Mouse (Mus musculus) neural tube, embryonic 14.5 days (tissue): ENCODE results near the gene Grid2. TPM values are rescaled to one million over a fixed set of nuclear protein-coding genes. Genes with fewer than 3 reads are reported as not detected.

Experiments used
- ATAC-seq: fragments of 200-750 bp; cut with Nextera tagmentation; 2 replicates; pipeline ENCODE4 v1.8.0; 2017; ENCODE audit warnings: low read depth, mild to moderate bottlenecking, moderate TSS enrichment, moderate library complexity
- H3K27ac ChIP-seq: fragments of 300-500 bp; sonication (generic); 2 replicates; pipeline ENCODE4 v1.5.1; 2014; ENCODE audit warnings: low read depth, mild to moderate bottlenecking, control low read depth, low read length, moderate library complexity, mixed read lengths
- H3K27me3 ChIP-seq: fragments of 300-500 bp; sonication (generic); 2 replicates; pipeline ENCODE4 v1.6.1; 2014; ENCODE audit warnings: low read length; ENCODE audit not compliant: control insufficient read depth, insufficient read depth
- H3K36me3 ChIP-seq: fragments of 300-500 bp; sonication (generic); 2 replicates; pipeline ENCODE4 v1.6.1; 2014; ENCODE audit warnings: low read length, mixed read lengths; ENCODE audit not compliant: control insufficient read depth, insufficient read depth
- H3K4me1 ChIP-seq: fragments of 300-500 bp; sonication (generic); 2 replicates; pipeline ENCODE4 v1.6.1; 2014; ENCODE audit warnings: low read length; ENCODE audit not compliant: control insufficient read depth, insufficient read depth
- H3K4me2 ChIP-seq: fragments of 300-500 bp; sonication (generic); 2 replicates; pipeline ENCODE4 v1.6.1; 2014; ENCODE audit warnings: mild to moderate bottlenecking, low read depth, low read length, control low read depth
- H3K4me3 ChIP-seq: fragments of 300-500 bp; sonication (generic); 2 replicates; pipeline ENCODE4 v1.5.1; 2014; ENCODE audit warnings: low read depth, low read length, control low read depth, mixed read lengths
- H3K9ac ChIP-seq: fragments of 300-500 bp; sonication (generic); replicated peaks from 2 replicates; pipeline ENCODE4 v1.6.1; 2014; ENCODE audit warnings: low read depth, mild to moderate bottlenecking, control low read depth, low read length, mixed read lengths
- H3K9me3 ChIP-seq: fragments of 300-500 bp; sonication (generic); 2 replicates; pipeline ENCODE4 v1.6.1; 2016; ENCODE audit warnings: low read length; ENCODE audit not compliant: control insufficient read depth
- WGBS: fragments of 180-500 bp; shearing (Covaris S2); extraction: QIAGEN DNeasy Blood & Tissue Kit; methylation state at CpG from one replicate; pipeline ENCODE4 v1.1.7; 2014; 5-methylcytosine and 5-hydroxymethylcytosine counted together
- polyA plus RNA-seq: library from polyadenylated mRNA; unstranded; fragments of >200 nt; fragmentation: Nextera tagmentation; extraction: Ambion mirVana; gene quantifications from 2 replicates; pipeline ENCODE4 v1.2.1, GENCODE M21; 2014

The Grid2 gene
- polyA plus RNA-seq = 18.2 and 25.1 TPM in 2 replicates

GRCm38 (mm10) chr6:63255826-63256555 lies at the start of gene Grid2:
Grid2 (plus strand) TSS chr6:63255876.
- H3K4me2 ChIP-seq = peak within 1 kb of the TSS; percentile 67
- H3K36me3 ChIP-seq = no peaks in the 10 kb centered on the region
- WGBS = under 1% methylated on average over 71 of the region's 71 CpGs
- H3K9ac ChIP-seq = peak within 1 kb of the TSS; percentile 78
- H3K4me3 ChIP-seq = peak within 1 kb of the TSS; percentile 84
- no peaks in the 10 kb centered on the region for H3K9me3 ChIP-seq
- peaks cover 16% of the 10 kb centered on the region; the same call in 1 of the 2 replicates for H3K4me1 ChIP-seq
- ATAC-seq = peak; percentile 76
- H3K27me3 ChIP-seq = no peaks in the 10 kb centered on the region
- peak within 1 kb of the TSS; percentile 78 for H3K27ac ChIP-seq

- Histone ChIP-seq H3K36me3 (no peaks in the 10 kb centered on the region), H3K4me2 (no peak overlapping the region), H3K27ac (no peak overlapping the region), H3K27me3 (no peaks in the 10 kb centered on the region), H3K9ac (no peak overlapping the region), H3K9me3 (no peaks in the 10 kb centered on the region), H3K4me1 (peaks cover 5% of the 10 kb centered on the region; the same call in 1 of the 2 replicates), H3K4me3 (no peak overlapping the region)
- no peak for ATAC-seq
Observed at GRCm38 (mm10) chr6:63250738-63251137, 4.9 kb upstream of the Grid2 start.

DNA sequence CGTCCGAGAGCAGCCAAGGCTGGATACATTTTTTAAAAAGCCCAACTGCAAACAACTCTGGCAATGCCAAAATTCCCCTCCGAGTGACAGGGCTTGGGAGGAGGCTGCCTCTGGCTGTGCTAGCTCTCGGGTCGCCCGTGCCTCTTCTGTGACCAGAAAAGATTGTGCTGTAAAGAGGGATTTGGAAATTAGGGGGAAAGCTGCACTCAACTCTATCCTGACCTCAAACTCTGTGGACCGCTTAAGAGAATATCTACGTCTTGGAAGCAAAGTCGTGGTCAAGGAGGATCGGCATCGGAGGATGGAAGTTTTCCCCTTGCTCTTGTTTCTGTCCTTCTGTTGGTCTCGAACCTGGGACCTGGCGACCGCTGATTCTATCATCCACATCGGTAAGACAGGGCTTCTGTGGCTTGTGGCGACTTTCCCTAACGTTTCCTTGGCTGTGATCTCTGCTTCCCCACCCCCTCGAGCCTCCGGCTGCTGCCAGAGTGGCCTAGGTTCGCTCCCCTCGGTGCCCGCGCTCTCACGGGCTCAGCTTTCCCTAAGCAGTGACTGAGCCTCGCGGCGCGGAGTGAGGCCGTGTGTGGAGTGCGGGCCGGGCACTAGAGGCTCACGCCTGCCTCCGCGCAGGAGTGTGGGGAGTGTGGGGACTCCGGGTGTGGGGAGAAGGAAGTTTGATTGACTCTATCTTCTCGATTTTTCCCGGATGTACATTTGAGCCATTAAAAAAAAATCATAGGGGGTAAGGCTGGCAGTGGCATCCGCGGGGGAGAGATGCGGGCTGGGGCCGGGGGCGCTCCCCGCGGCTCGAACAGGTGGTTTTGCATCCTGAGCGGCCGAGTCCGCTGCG lies 1.1 kb downstream of the Grid2 start:
- Histone ChIP-seq H3K36me3 (no peaks in the 10 kb centered on the region), H3K27me3 (no peaks in the 10 kb centered on the region), H3K9ac (peak overlapping the region; percentile 78), H3K4me2 (peak overlapping the region; percentile 67), H3K9me3 (no peaks in the 10 kb centered on the region), H3K27ac (peak overlapping the region; percentile 78), H3K4me1 (peaks cover 16% of the 10 kb centered on the region; the same call in 1 of the 2 replicates), H3K4me3 (peak overlapping the region; percentile 84)
- ATAC-seq = peak; percentile 70
- 1% methylated on average over 49 of the region's 49 CpGs for WGBS

DNA sequence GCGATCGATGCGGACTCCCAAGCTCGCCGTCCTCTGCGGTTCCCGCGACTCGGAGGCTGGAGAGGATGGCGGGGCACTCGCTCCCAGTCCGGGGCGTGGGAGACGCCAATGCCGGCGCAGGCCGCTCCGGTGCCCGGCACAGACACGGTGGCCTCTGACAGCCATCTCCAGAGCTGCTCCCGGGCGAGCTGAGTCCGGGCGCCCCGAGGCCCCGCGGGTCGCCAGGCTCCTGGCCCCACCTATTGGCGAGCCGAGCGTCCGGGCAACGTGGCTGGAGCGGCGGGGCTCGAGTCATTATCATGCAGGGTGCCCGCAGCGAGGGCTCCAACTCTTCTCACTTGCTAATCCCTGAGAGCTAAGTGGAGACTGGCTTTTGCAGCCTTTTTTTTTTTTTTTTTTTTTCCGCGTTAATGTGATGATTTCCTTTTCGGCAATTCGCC lies 1.8 kb downstream of the Grid2 start:
- WGBS = under 1% methylated on average over 40 of the region's 42 CpGs

GRCm38 (mm10) chr6:63257876-63258275 lies 2.2 kb downstream of the Grid2 start:
- H3K36me3 ChIP-seq = no peaks in the 10 kb centered on the region
- H3K9me3 ChIP-seq = no peaks in the 10 kb centered on the region
- H3K9ac ChIP-seq = peak overlapping the region; percentile 78; the same call in 1 of the 2 replicates
- H3K27ac ChIP-seq = peak overlapping the region; percentile 78
- H3K4me3 ChIP-seq = peak overlapping the region; percentile 84
- H3K4me2 ChIP-seq = peak overlapping the region; percentile 67
- 0% methylated on average over 11 of the region's 11 CpGs for WGBS
- peak; percentile 10; the same call in 1 of the 2 replicates for ATAC-seq
- no peaks in the 10 kb centered on the region for H3K27me3 ChIP-seq
- peaks cover 16% of the 10 kb centered on the region; the same call in 1 of the 2 replicates for H3K4me1 ChIP-seq

More for the DNA sequence above, 1.8 kb downstream of the Grid2 start:
- ATAC-seq = peak; percentile 48
- Histone ChIP-seq H3K4me3 (peak overlapping the region; percentile 84), H3K4me1 (peaks cover 16% of the 10 kb centered on the region; the same call in 1 of the 2 replicates), H3K36me3 (no peaks in the 10 kb centered on the region), H3K27me3 (no peaks in the 10 kb centered on the region), H3K9me3 (no peaks in the 10 kb centered on the region), H3K4me2 (peak overlapping the region; percentile 67), H3K27ac (peak overlapping the region; percentile 78), H3K9ac (peak overlapping the region; percentile 78)

GRCm38 (mm10) chr6:63259764-63260163 lies 4.1 kb downstream of the Grid2 start:
- ATAC-seq = peak; percentile 60; the same call in 1 of the 2 replicates
- H3K27ac ChIP-seq = no peak overlapping the region
- H3K9ac ChIP-seq = no peak overlapping the region
- H3K4me3 ChIP-seq = peak overlapping the region; percentile 4; the same call in 1 of the 2 replicates
- H3K9me3 ChIP-seq = no peaks in the 10 kb centered on the region
- H3K36me3 ChIP-seq = no peaks in the 10 kb centered on the region
- 13% methylated on average over 9 of the region's 9 CpGs for WGBS
- peaks cover 16% of the 10 kb centered on the region; the same call in 1 of the 2 replicates for H3K4me1 ChIP-seq
- H3K4me2 ChIP-seq = peak overlapping the region; percentile 29
- H3K27me3 ChIP-seq = no peaks in the 10 kb centered on the region

GRCm38 (mm10) chr6:63284419-63284818 lies 28.7 kb downstream of the Grid2 start:
- no peak overlapping the region for H3K4me2 ChIP-seq
- H3K27ac ChIP-seq = no peak overlapping the region
- no peaks in the 10 kb centered on the region for H3K27me3 ChIP-seq
- ATAC-seq = no peak
- H3K36me3 ChIP-seq = no peaks in the 10 kb centered on the region
- H3K4me1 ChIP-seq = no peaks in the 10 kb centered on the region
- H3K9me3 ChIP-seq = no peaks in the 10 kb centered on the region
- H3K9ac ChIP-seq = no peak overlapping the region
- WGBS = 77% methylated on average over 1 of the region's 1 CpGs
- no peak overlapping the region for H3K4me3 ChIP-seq

GRCm38 (mm10) chr6:63342438-63343004 lies 86.8 kb downstream of the Grid2 start:
- Histone ChIP-seq H3K9ac (no peak overlapping the region), H3K27me3 (no peaks in the 10 kb centered on the region), H3K36me3 (no peaks in the 10 kb centered on the region), H3K4me2 (no peak overlapping the region), H3K9me3 (no peaks in the 10 kb centered on the region), H3K27ac (no peak overlapping the region), H3K4me1 (no peaks in the 10 kb centered on the region), H3K4me3 (no peak overlapping the region)
- 68% methylated on average over 3 of the region's 3 CpGs for WGBS
- ATAC-seq = no peak
